Mouse (Mus musculus) MEL (cell line): ENCODE results near the gene Rcc1l. TPM values are rescaled to one million over a fixed set of nuclear protein-coding genes. Genes with fewer than 3 reads are reported as not detected.
A peak's percentile ranks its signal among the peaks of the same experiment; 100 is the strongest.

Experiments
- DNase-seq: peaks from one replicate; pipeline ENCODE4 v3.0.0; 2011; ENCODE audit warnings: low read depth, low spot score
- H3K27ac ChIP-seq: 2 replicates; pipeline ENCODE4 v1.5.1; 2012; ENCODE audit warnings: low read depth, mild to moderate bottlenecking, control low read depth, low read length, moderate library complexity; ENCODE audit not compliant: control insufficient read depth
- H3K27me3 ChIP-seq, 2 experiments: fragments of 150-350 bp in 1 of 2; sonication (generic) in 1 of 2; 2 replicates each; pipeline ENCODE4 v1.6.1; 2012; ENCODE audit warnings: low read length in 2 of 2, mild to moderate bottlenecking in 2 of 2, improper control_type of control experiment in 1 of 2, moderate library complexity in 1 of 2; ENCODE audit not compliant: insufficient read depth in 2 of 2, control insufficient read depth in 1 of 2
- H3K36me3 ChIP-seq, 2 experiments: 2 replicates each; pipeline ENCODE4 v1.6.1; 2012 to 2014; ENCODE audit warnings: low read length in 2 of 2, improper control_type of control experiment in 1 of 2, inconsistent platforms in 1 of 2, mild to moderate bottlenecking in 1 of 2; ENCODE audit not compliant: insufficient read depth in 2 of 2, control insufficient read depth in 1 of 2
- H3K4me1 ChIP-seq, 2 experiments: fragments of 150-350 bp in 1 of 2; sonication (generic) in 1 of 2; 2 replicates each; pipeline ENCODE4 v1.6.1; 2012; ENCODE audit warnings: low read length in 2 of 2, improper control_type of control experiment in 1 of 2, mild to moderate bottlenecking in 1 of 2; ENCODE audit not compliant: insufficient read depth in 2 of 2, control insufficient read depth in 1 of 2
- H3K4me3 ChIP-seq, 2 experiments: fragments of 150-350 bp in 1 of 2; sonication (generic) in 1 of 2; 2 replicates each; pipeline ENCODE4 v1.5.1; 2012; ENCODE audit warnings: low read depth in 2 of 2, low read length in 2 of 2, mild to moderate bottlenecking in 2 of 2, moderate library complexity in 2 of 2, control low read depth in 1 of 2, improper control_type of control experiment in 1 of 2; ENCODE audit not compliant: control insufficient read depth in 1 of 2, insufficient read depth in 1 of 2
- H3K79me2 ChIP-seq: 2 replicates; pipeline ENCODE4 v1.6.1; 2012; ENCODE audit warnings: mild to moderate bottlenecking, low read length, moderate library complexity; ENCODE audit not compliant: control insufficient read depth, poor library complexity, insufficient read depth
- H3K9ac ChIP-seq: 2 replicates; pipeline ENCODE4 v1.6.1; 2012; ENCODE audit warnings: low read depth, mild to moderate bottlenecking, control low read depth, low read length, moderate library complexity; ENCODE audit not compliant: control insufficient read depth, poor library complexity, severe bottlenecking
- H3K9me3 ChIP-seq: fragments of 150-350 bp; sonication (generic); replicated peaks from 2 replicates; pipeline ENCODE4 v1.6.1; 2012; ENCODE audit warnings: mild to moderate bottlenecking, low read length, improper control_type of control experiment, moderate library complexity; ENCODE audit not compliant: insufficient read depth
- BHLHE40 ChIP-seq: IDR thresholded peaks from 2 replicates; pipeline ENCODE4 v1.6.1; 2012; ENCODE audit warnings: low read depth, mild to moderate bottlenecking, inconsistent platforms, low read length, improper control_type of control experiment, borderline replicate concordance
- CHD1 ChIP-seq: IDR thresholded peaks from 2 replicates; pipeline ENCODE4 v1.6.1; 2012; ENCODE audit warnings: low read depth, mild to moderate bottlenecking, inconsistent platforms, low read length, improper control_type of control experiment
- CHD2 ChIP-seq: IDR thresholded peaks from 2 replicates; pipeline ENCODE4 v1.6.1; 2011; ENCODE audit warnings: low read length, improper control_type of control experiment
- CTCF ChIP-seq, 3 experiments: IDR thresholded peaks in 2 of 3; conservative IDR thresholded peaks in 1 of 3; 2 replicates each; pipeline ENCODE4 v1.5.1; 2011 to 2012; ENCODE audit warnings: low read length in 3 of 3, low read depth in 2 of 3, mild to moderate bottlenecking in 2 of 3, improper control_type of control experiment in 1 of 3, inconsistent platforms in 1 of 3, mixed read lengths in 1 of 3, moderate library complexity in 1 of 3; ENCODE audit not compliant: control insufficient read depth in 1 of 3, insufficient read depth in 1 of 3, poor library complexity in 1 of 3, severe bottlenecking in 1 of 3
- E2F4 ChIP-seq: IDR thresholded peaks from 2 replicates; pipeline ENCODE4 v1.6.1; 2011; ENCODE audit warnings: low read depth, low read length, improper control_type of control experiment, borderline replicate concordance
- ELF1 ChIP-seq: IDR thresholded peaks from 2 replicates; pipeline ENCODE4 v1.6.1; 2014; ENCODE audit warnings: low read depth, mild to moderate bottlenecking, inconsistent platforms, low read length, improper control_type of control experiment, moderate library complexity
- EP300 ChIP-seq, 2 experiments: IDR thresholded peaks; 2 replicates each; pipeline ENCODE4 v1.6.1; 2011; ENCODE audit warnings: improper control_type of control experiment in 2 of 2, low read length in 2 of 2, low read depth in 1 of 2, mild to moderate bottlenecking in 1 of 2
- ETS1 ChIP-seq: IDR thresholded peaks from 2 replicates; pipeline ENCODE4 v1.6.1; 2012; ENCODE audit warnings: low read depth, mild to moderate bottlenecking, inconsistent platforms, low read length, improper control_type of control experiment, moderate library complexity
- GABPA ChIP-seq: IDR thresholded peaks from 2 replicates; pipeline ENCODE4 v1.6.1; 2012; ENCODE audit warnings: low read depth, mild to moderate bottlenecking, inconsistent platforms, low read length, improper control_type of control experiment, moderate library complexity
- GATA1 ChIP-seq: IDR thresholded peaks from 2 replicates; pipeline ENCODE4 v1.6.1; 2011; ENCODE audit warnings: low read depth, low read length, improper control_type of control experiment
- HCFC1 ChIP-seq: IDR thresholded peaks from 2 replicates; pipeline ENCODE4 v1.6.1; 2012; ENCODE audit warnings: low read depth, mild to moderate bottlenecking, inconsistent platforms, low read length, improper control_type of control experiment, moderate library complexity
- JUND ChIP-seq: IDR thresholded peaks from 2 replicates; pipeline ENCODE4 v1.6.1; 2011; ENCODE audit warnings: low read depth, mild to moderate bottlenecking, improper control_type of control experiment, low read length
- KAT2A ChIP-seq: conservative IDR thresholded peaks from 2 replicates; pipeline ENCODE4 v1.6.1; 2012; ENCODE audit warnings: low read depth, low read length, improper control_type of control experiment, inconsistent platforms
- MAFK ChIP-seq: IDR thresholded peaks from 2 replicates; pipeline ENCODE4 v1.6.1; 2011; ENCODE audit warnings: low read depth, mild to moderate bottlenecking, low read length, improper control_type of control experiment, borderline replicate concordance
- MAX ChIP-seq: IDR thresholded peaks from 2 replicates; pipeline ENCODE4 v1.6.1; 2011; ENCODE audit warnings: low read length, improper control_type of control experiment
- MEF2A ChIP-seq: IDR thresholded peaks from 2 replicates; pipeline ENCODE4 v1.6.1; 2014; ENCODE audit warnings: low read depth, mild to moderate bottlenecking, inconsistent platforms, low read length, improper control_type of control experiment; ENCODE audit not compliant: poor library complexity, insufficient replicate concordance, severe bottlenecking; ENCODE audit errors: extremely low read depth
- MXI1 ChIP-seq: IDR thresholded peaks from 2 replicates; pipeline ENCODE4 v1.6.1; 2011; ENCODE audit warnings: mild to moderate bottlenecking, low read depth, low read length, improper control_type of control experiment
- MYB ChIP-seq: IDR thresholded peaks from 2 replicates; pipeline ENCODE4 v1.6.1; 2011; ENCODE audit warnings: mild to moderate bottlenecking, low read depth, low read length, improper control_type of control experiment
- NELFE ChIP-seq: IDR thresholded peaks from 2 replicates; pipeline ENCODE4 v1.6.1; 2011; ENCODE audit warnings: low read depth, low read length, improper control_type of control experiment
- NRF1 ChIP-seq: IDR thresholded peaks from 2 replicates; pipeline ENCODE4 v1.6.1; 2014; ENCODE audit warnings: low read depth, mild to moderate bottlenecking, inconsistent platforms, low read length, improper control_type of control experiment, moderate library complexity; ENCODE audit not compliant: poor library complexity, insufficient read depth, severe bottlenecking
- POLR2A ChIP-seq, 2 experiments: IDR thresholded peaks; 2 replicates each; pipeline ENCODE4 v1.6.1; 2011 to 2012; ENCODE audit warnings: low read length in 2 of 2, mild to moderate bottlenecking in 2 of 2, control low read depth in 1 of 2, improper control_type of control experiment in 1 of 2, low read depth in 1 of 2, moderate library complexity in 1 of 2; ENCODE audit not compliant: control insufficient read depth in 1 of 2, insufficient read depth in 1 of 2, poor library complexity in 1 of 2
- POLR2AphosphoS2 ChIP-seq: IDR thresholded peaks from 2 replicates; pipeline ENCODE4 v1.6.1; 2011; ENCODE audit warnings: low read length, improper control_type of control experiment
- POLR2AphosphoS5 ChIP-seq: IDR thresholded peaks from 2 replicates; pipeline ENCODE4 v1.6.1; 2012; ENCODE audit warnings: low read depth, borderline replicate concordance, mild to moderate bottlenecking, inconsistent platforms, low read length, moderate library complexity, mixed read lengths
- RAD21 ChIP-seq: IDR thresholded peaks from 2 replicates; pipeline ENCODE4 v1.6.1; 2011; ENCODE audit warnings: mild to moderate bottlenecking, low read depth, low read length, improper control_type of control experiment
- RCOR1 ChIP-seq: IDR thresholded peaks from 2 replicates; pipeline ENCODE4 v1.6.1; 2012; ENCODE audit warnings: low read depth, mild to moderate bottlenecking, inconsistent platforms, low read length, improper control_type of control experiment
- SIN3A ChIP-seq: IDR thresholded peaks from 2 replicates; pipeline ENCODE4 v1.6.1; 2012; ENCODE audit warnings: low read length, improper control_type of control experiment, inconsistent platforms
- SMC3 ChIP-seq: IDR thresholded peaks from 2 replicates; pipeline ENCODE4 v1.6.1; 2011; ENCODE audit warnings: low read depth, low read length, improper control_type of control experiment
- TAL1 ChIP-seq: IDR thresholded peaks from 2 replicates; pipeline ENCODE4 v1.6.1; 2012; ENCODE audit warnings: mild to moderate bottlenecking, inconsistent platforms, low read length, moderate library complexity, mixed read lengths
- TBP ChIP-seq: IDR thresholded peaks from 2 replicates; pipeline ENCODE4 v1.8.0; 2011; ENCODE audit warnings: low read depth, low read length, improper control_type of control experiment
- TCF12 ChIP-seq: IDR thresholded peaks from 2 replicates; pipeline ENCODE4 v1.6.1; 2014; ENCODE audit warnings: low read depth, mild to moderate bottlenecking, inconsistent platforms, low read length, improper control_type of control experiment, moderate library complexity
- USF1 ChIP-seq: IDR thresholded peaks from 2 replicates; pipeline ENCODE4 v1.6.1; 2014; ENCODE audit warnings: low read depth, mild to moderate bottlenecking, inconsistent platforms, low read length, improper control_type of control experiment, moderate library complexity
- USF2 ChIP-seq, 2 experiments: IDR thresholded peaks; 2 replicates each; pipeline ENCODE4 v1.6.1; 2011 to 2012; ENCODE audit warnings: improper control_type of control experiment in 2 of 2, low read length in 2 of 2, borderline replicate concordance in 1 of 2, inconsistent platforms in 1 of 2, low read depth in 1 of 2, mild to moderate bottlenecking in 1 of 2; ENCODE audit not compliant: insufficient read depth in 1 of 2
- ZC3H11A ChIP-seq: IDR thresholded peaks from 2 replicates; pipeline ENCODE4 v1.6.1; 2012; ENCODE audit warnings: low read depth, mild to moderate bottlenecking, inconsistent platforms, low read length, improper control_type of control experiment
- ZKSCAN1 ChIP-seq: IDR thresholded peaks from 2 replicates; pipeline ENCODE4 v1.6.1; 2012; ENCODE audit warnings: low read depth, mild to moderate bottlenecking, inconsistent platforms, low read length, improper control_type of control experiment, moderate library complexity
- ZMIZ1 ChIP-seq: IDR thresholded peaks from 2 replicates; pipeline ENCODE4 v1.6.1; 2012; ENCODE audit warnings: low read depth, mild to moderate bottlenecking, inconsistent platforms, low read length, improper control_type of control experiment, moderate library complexity
- ZNF384 ChIP-seq: IDR thresholded peaks from 2 replicates; pipeline ENCODE4 v1.6.1; 2012; ENCODE audit warnings: low read depth, mild to moderate bottlenecking, inconsistent platforms, low read length, improper control_type of control experiment
- polyA plus RNA-seq, 2 experiments: library from polyadenylated mRNA; stranded (reverse) in 1 of 2; unstranded in 1 of 2; fragments of >175 nt in 1 of 2; fragments of >200 nt in 1 of 2; gene quantifications; 2 replicates each; pipeline versions ENCODE4 v1.2.1 to v1.2.4; 2012; ENCODE audit warnings: low replicate concordance in 2 of 2, low read depth in 1 of 2; ENCODE audit not compliant: insufficient read length in 2 of 2, insufficient read depth in 1 of 2, missing spikeins in 1 of 2
- total RNA-seq: library from RNA; depleted of rRNA; stranded (reverse); fragments of 300-350 nt; gene quantifications from 2 replicates; pipeline ENCODE4 v1.2.3, GENCODE M21; 2012

The Rcc1l gene
- total and polyA plus RNA-seq, 3 experiments = 51.7 to 59.1 TPM; not detected in 1

DNA sequence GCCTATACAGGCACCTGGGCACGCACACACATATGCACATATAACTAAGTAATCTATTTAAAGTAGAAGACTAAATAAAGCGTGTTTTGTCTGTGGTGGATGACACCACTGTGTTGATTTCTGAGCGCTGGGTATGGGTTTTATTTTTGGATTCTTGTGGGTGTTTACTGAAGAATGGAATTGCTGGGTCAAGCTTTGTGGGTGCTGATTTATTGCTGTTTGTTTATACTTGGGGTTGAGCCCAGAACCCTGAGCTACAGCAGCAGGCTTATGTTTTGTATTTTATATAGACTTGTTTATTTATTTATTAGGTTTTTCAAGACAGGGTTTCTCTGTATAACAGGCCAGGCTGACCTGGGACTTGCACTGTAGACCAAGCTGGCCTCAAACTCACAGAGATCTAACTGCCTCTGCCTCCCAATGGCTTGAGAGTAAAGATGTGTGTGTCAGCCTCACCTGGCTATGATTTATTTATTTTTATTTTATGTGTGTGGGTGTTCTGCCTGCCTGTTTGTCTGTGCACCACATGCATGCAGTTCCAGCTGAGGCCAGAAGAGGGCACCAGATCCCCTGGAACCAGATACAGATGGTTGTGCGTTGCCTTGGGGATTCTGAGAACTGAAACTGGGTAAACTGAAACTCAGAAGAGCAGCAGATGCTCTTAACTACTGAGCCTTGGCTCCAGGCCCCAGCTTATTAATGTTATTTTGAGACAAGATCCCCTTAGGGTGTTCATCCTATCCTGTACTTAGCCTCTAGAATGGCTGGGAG, 10.6 kb upstream of the Rcc1l start:
- Histone ChIP-seq H3K27ac (no peak overlapping the region), H3K4me1 (peaks cover 2 to 13% of the 10 kb centered on the region in 2 experiments; a peak in 2 of 4 replicates), H3K9ac (no peak overlapping the region), H3K9me3 (no peaks in the 10 kb centered on the region), H3K4me3 (0 out of 4 replicates have a peak overlapping the region, but pooled peaks of 1 of the 2 experiments have one; percentile 26), H3K36me3 (peaks cover 0 to 12% of the 10 kb centered on the region in 2 experiments; a peak in 2 of 4 replicates), H3K79me2 (peaks cover 9% of the 10 kb centered on the region), H3K27me3 (no peaks in the 10 kb centered on the region)
- peak; percentile 89 for DNase-seq
- TF ChIP-seq MEF2A (no peak), NELFE (no peak), NRF1 (no peak), E2F4 (no peak), SMC3 (peak; percentile 87), MAFK (no peak), RAD21 (peak; percentile 90), TBP (no peak), GATA1 (no peak), ZKSCAN1 (no peak), USF1 (no peak), EP300 (IDR thresholded peaks at IDR 0.05; ENCODE audit: low read depth in 1 of 2, low read length in 2 of 2) (no peak), TCF12 (0 out of 2 replicates have a peak, but pooled peaks have one; percentile 12), ZNF384 (peak; percentile 61), HCFC1 (no peak), POLR2AphosphoS2 (no peak), RCOR1 (no peak), POLR2AphosphoS5 (no peak), ZC3H11A (peak; percentile 79), ELF1 (no peak), MXI1 (no peak), POLR2A (IDR thresholded peaks at IDR 0.05; ENCODE audit: control insufficient read depth in 1 of 2, insufficient read depth in 1 of 2, low read depth in 1 of 2, low read length in 2 of 2, poor library complexity in 1 of 2) (no peak), ZMIZ1 (no peak), ETS1 (no peak), SIN3A (peak; percentile 57; the same call in 1 of the 2 replicates), KAT2A (no peak), USF2 (IDR thresholded peaks at IDR 0.05; ENCODE audit: borderline replicate concordance in 1 of 2, insufficient read depth in 1 of 2, low read depth in 1 of 2, low read length in 2 of 2) (no peak), MYB (no peak), CHD2 (no peak), CTCF (IDR thresholded peaks at IDR 0.05 in 2 of 3, conservative IDR thresholded peaks at IDR 0.05 in 1 of 3; ENCODE audit: control insufficient read depth in 1 of 3, insufficient read depth in 1 of 3, low read depth in 2 of 3, low read length in 3 of 3, poor library complexity in 1 of 3, severe bottlenecking in 1 of 3) (peak; percentile 96 to 97 (median 96)), GABPA (no peak), TAL1 (no peak), CHD1 (no peak), JUND (no peak), MAX (no peak), BHLHE40 (0 out of 2 replicates have a peak, but pooled peaks have one; percentile 25)
